Mouse (Mus musculus): ENCODE measurements around the gene Trpc3. TPM values are rescaled to one million over a fixed set of nuclear protein-coding genes. Genes with fewer than 3 reads are reported as not detected.
A peak's percentile ranks its signal among the peaks of the same experiment; 100 is the strongest.

The Trpc3 gene
- polyA plus RNA-seq, 2 experiments from 2014 or later, result not detected

- ATAC-seq, result no peak
These were observed 91.2 kb downstream of the Trpc3 start for GRCm38 (mm10) chr3:36598811-36599210.

- peak; percentile 95 for ATAC-seq
These were observed 118.1 kb downstream of the Trpc3 start, which contains the start of gene Ccna2 for GRCm38 (mm10) chr3:36571827-36572378. TSS of gene Ccna2 (minus strand) at chr3:36572150.

GRCm38 (mm10) chr3:36571361-36571826 lies 118.6 kb downstream of the Trpc3 start:
- ATAC-seq, result peak; percentile 1

Other genes with a start within 250 kb of the Trpc3 start
- gene Anxa5, start 214.3 kb downstream of the Trpc3 start, polyA plus RNA-seq (2017; shearing (Covaris generic)), result 100 to 1,000 TPM; 149 to 172 TPM
- 1 to 10 TPM; 2.0 to 2.9 TPM for gene 1810062G17Rik, start 214.2 kb downstream of the Trpc3 start, polyA plus RNA-seq (2017; shearing (Covaris generic))
- gene Gm11549, start 168.4 kb downstream of the Trpc3 start, polyA plus RNA-seq (2017; shearing (Covaris generic)), result not detected
- gene Exosc9, start 137.6 kb downstream of the Trpc3 start, polyA plus RNA-seq (2017; shearing (Covaris generic)), result 10 to 100 TPM; 51.0 to 51.1 TPM
- gene Ccna2, start 118.0 kb downstream of the Trpc3 start, polyA plus RNA-seq (2017; shearing (Covaris generic)), result 1 to 10 TPM; 3.6 to 3.9 TPM
- under 1 TPM; 0.24 to 0.63 TPM for gene Bbs7, start 76.7 kb downstream of the Trpc3 start, polyA plus RNA-seq (2017; shearing (Covaris generic))
- gene 4932438A13Rik, start 172.9 kb upstream of the Trpc3 start, polyA plus RNA-seq (2017; shearing (Covaris generic)), result 10 to 100 TPM; 64.8 to 77.8 TPM